28 mouse cellular contexts compared by ENCODE assay signal in genomic region chr11:119431516-119431915, GRCm38 (mm10). TPM values are rescaled to one million over a fixed set of nuclear protein-coding genes. Genes with fewer than 3 reads are reported as not detected.
DNase-seq lines count a peak whose midpoint lies in the region; ATAC-seq and TF ChIP-seq lines count a peak whose summit lies in the region.
"Had no signal": no experiment of that assay in that cellular context is flagged by ENCODE, and none has a peak within 500 bp of the region (broad histone marks: within the 10 kb centered on the region; RNA-seq: fewer than 3 reads in every experiment).

No protein-coding gene starts in this region.

- H3K9ac ChIP-seq in lung, postnatal 0 days (replicated peaks; ENCODE audit: low read depth): no peak overlapping the region
- H3K9ac ChIP-seq in hindbrain, embryonic 14.5 days: no peak overlapping the region
- H3K9ac ChIP-seq: embryonic facial prominence, embryonic 15.5 days; forebrain, embryonic 12.5 days; forebrain, postnatal 0 days; heart, embryonic 15.5 days; intestine, embryonic 15.5 days; limb, embryonic 12.5 days had no signal

- no peak for TF ChIP-seq CTCF in lung, postnatal 0 days (IDR thresholded peaks at IDR 0.05)

- no peak for TF ChIP-seq EP300 in lung, postnatal 0 days (IDR thresholded peaks at IDR 0.05)

- no peak overlapping the region for H3K4me3 ChIP-seq in lung, postnatal 0 days (ENCODE audit: low read depth, low read length)
- no peak overlapping the region for H3K4me3 ChIP-seq in hindbrain, embryonic 14.5 days (replicated peaks; ENCODE audit: low read length)
- H3K4me3 ChIP-seq: embryonic facial prominence, embryonic 10.5 days; embryonic facial prominence, embryonic 15.5 days; forebrain, embryonic 12.5 days; heart, embryonic 10.5 days; heart, embryonic 15.5 days; intestine, embryonic 15.5 days; limb, embryonic 12.5 days had no signal

- DNase-seq in cerebellum, postnatal 10 days: peak; percentile 60 to 62
- no peak for DNase-seq in cerebellum, adult 18-20 months
- peak; percentile 14 for DNase-seq in lung, postnatal 0 days (ENCODE audit: low spot score)
- no peak for DNase-seq in lung, postnatal 25 days (ENCODE audit: low spot score)
- peak; percentile 27 for DNase-seq in lung, postnatal 14 days
- DNase-seq in layer of hippocampus, postnatal 10 days (ENCODE audit: low spot score in 2 of 2): no peak
- no peak for DNase-seq in adrenal gland, postnatal 10 days
- no peak for DNase-seq in hindbrain, embryonic 14.5 days (ENCODE audit: low spot score)
- DNase-seq: adrenal gland, adult 8-10 months; cerebellum, adult 11 months; cerebellum, postnatal 25 days; forebrain, postnatal 0 days; heart, adult 11 months; kidney, adult 2 months; kidney, postnatal 36 days; midbrain, embryonic 14.5 days; retina, postnatal 1 day; right cerebral cortex, postnatal 14 days; thymus, postnatal 14 days had no signal

- peak; percentile 9; the same call in 1 of the 2 replicates for ATAC-seq in lung, postnatal 0 days
- ATAC-seq in hindbrain, embryonic 14.5 days (ENCODE audit: low FRiP score): no peak
- ATAC-seq: forebrain, postnatal 0 days; hindbrain, postnatal 0 days; intestine, embryonic 15.5 days had no signal

- WGBS in lung, postnatal 0 days: 86% methylated on average over 12 of the region's 12 CpGs
- 84% methylated on average over 12 of the region's 12 CpGs for WGBS in hindbrain, embryonic 14.5 days

- H3K9me3 ChIP-seq in lung, postnatal 0 days (ENCODE audit: low read length): no peaks in the 10 kb centered on the region
- H3K9me3 ChIP-seq in hindbrain, embryonic 14.5 days (ENCODE audit: control insufficient read depth, low read length): no peaks in the 10 kb centered on the region
- H3K9me3 ChIP-seq: embryonic facial prominence, embryonic 10.5 days; embryonic facial prominence, embryonic 15.5 days; forebrain, embryonic 12.5 days; G1E; heart, embryonic 10.5 days; heart, embryonic 15.5 days; intestine, embryonic 15.5 days; limb, embryonic 12.5 days had no signal

- no peak overlapping the region for H3K27ac ChIP-seq in lung, postnatal 0 days (ENCODE audit: low read length)
- no peak overlapping the region for H3K27ac ChIP-seq in hindbrain, embryonic 14.5 days
- H3K27ac ChIP-seq: embryonic facial prominence, embryonic 10.5 days; embryonic facial prominence, embryonic 15.5 days; forebrain, embryonic 12.5 days; heart, embryonic 10.5 days; heart, embryonic 15.5 days; hindbrain, postnatal 0 days; intestine, embryonic 15.5 days; limb, embryonic 12.5 days had no signal

- 0 out of 2 replicates have a peak, but pooled peaks cover 3% of the 10 kb centered on the region for H3K4me1 ChIP-seq in lung, postnatal 0 days (ENCODE audit: insufficient read depth, low read depth, low read length)
- peaks cover 6% of the 10 kb centered on the region for H3K4me1 ChIP-seq in hindbrain, embryonic 14.5 days (replicated peaks; ENCODE audit: control insufficient read depth, insufficient read depth, low read length)

- H3K36me3 ChIP-seq in lung, postnatal 0 days (ENCODE audit: insufficient read depth, low read length): peaks cover 44% of the 10 kb centered on the region
- no peaks in the 10 kb centered on the region for H3K36me3 ChIP-seq in hindbrain, embryonic 14.5 days (replicated peaks; ENCODE audit: control insufficient read depth, insufficient read depth)
- H3K36me3 ChIP-seq: embryonic facial prominence, embryonic 10.5 days; forebrain, embryonic 12.5 days had no signal

- no peak overlapping the region for H3K4me2 ChIP-seq in lung, postnatal 0 days (replicated peaks; ENCODE audit: low read depth, low read length)
- H3K4me2 ChIP-seq in hindbrain, embryonic 14.5 days (replicated peaks): no peak overlapping the region
- H3K4me2 ChIP-seq: embryonic facial prominence, embryonic 15.5 days; forebrain, embryonic 12.5 days; heart, embryonic 15.5 days; intestine, embryonic 15.5 days; limb, embryonic 12.5 days had no signal

- no peaks in the 10 kb centered on the region for H3K27me3 ChIP-seq in lung, postnatal 0 days (replicated peaks; ENCODE audit: insufficient read depth, low read length)
- H3K27me3 ChIP-seq in hindbrain, embryonic 14.5 days (ENCODE audit: control insufficient read depth, insufficient read depth, low read length): no peaks in the 10 kb centered on the region
- H3K27me3 ChIP-seq: embryonic facial prominence, embryonic 15.5 days; forebrain, embryonic 12.5 days; heart, embryonic 15.5 days; intestine, embryonic 15.5 days; limb, embryonic 12.5 days had no signal

RNA-seq across cellular contexts. Expression of gene Rnf213, which starts 38.6 kb away (rescaled TPM):
- polyA plus RNA-seq in lung, postnatal 0 days (2015; fragmentation: Nextera tagmentation; extraction: Ambion mirVana): 8.2 and 9.7 TPM in 2 replicates
- 1 to 10 TPM; 3.8 TPM for total RNA-seq in layer of hippocampus, postnatal 10 days (2021)
- total RNA-seq in adrenal gland, postnatal 10 days (2021): 10 to 100 TPM; 19.7 to 29.9 TPM
- 1.5 and 2.2 TPM in 2 replicates for polyA plus RNA-seq in hindbrain, embryonic 14.5 days (2014; fragmentation: Nextera tagmentation; extraction: Ambion mirVana)

RNA-seq across cellular contexts. Expression of gene Endov, which starts 59.6 kb away (rescaled TPM):
- 10.2 and 10.3 TPM in 2 replicates for polyA plus RNA-seq in lung, postnatal 0 days (2015; fragmentation: Nextera tagmentation; extraction: Ambion mirVana)
- total RNA-seq in layer of hippocampus, postnatal 10 days (2021): 10 to 100 TPM; 24.8 to 29.6 TPM
- total RNA-seq in adrenal gland, postnatal 10 days (2021): 10 to 100 TPM; 20.0 to 25.0 TPM
- 11.4 and 15.9 TPM in 2 replicates for polyA plus RNA-seq in hindbrain, embryonic 14.5 days (2014; fragmentation: Nextera tagmentation; extraction: Ambion mirVana)

Comparison
In these comparisons a context has a peak if more than half of its experiments do, and no peak if none do; other contexts are left out.
1. DNase-seq: peak in cerebellum, postnatal 10 days (2 of 2), lung, postnatal 0 days (single experiment) and lung, postnatal 14 days (single experiment); none in cerebellum, adult 18-20 months (0 of 2), lung, postnatal 25 days (single experiment), layer of hippocampus, postnatal 10 days (0 of 2), adrenal gland, postnatal 10 days (single experiment) and hindbrain, embryonic 14.5 days (single experiment).
2. RNA of gene Rnf213, which starts 38.6 kb away (total RNA-seq): 19.7 to 29.9 TPM in adrenal gland, postnatal 10 days; 3.8 TPM in layer of hippocampus, postnatal 10 days; every median in the first group is over 4 times any median in the second.